In genomic region chr11:102389436-102389835, GRCm38 (mm10) we compare ENCODE assay signal across 6 mouse cellular contexts. TPM values are rescaled to one million over a fixed set of nuclear protein-coding genes. Genes with fewer than 3 reads are reported as not detected.
"Had no signal": no experiment of that assay in that cellular context is flagged by ENCODE, and none has a peak within 500 bp of the region (broad histone marks: within the 10 kb centered on the region; RNA-seq: fewer than 3 reads in every experiment).

No protein-coding gene starts in this region.

RNA-seq across cellular contexts. Expression of gene Rundc3a, which starts 3.8 kb away (rescaled TPM):
- total RNA-seq: megakaryocyte progenitor cell, adult 5-6 weeks; megakaryocyte, adult 5-6 weeks; megakaryocyte-erythroid progenitor cell, adult 5-6 weeks; monocyte, adult 5-6 weeks had no signal

RNA-seq across cellular contexts. Expression of gene Slc4a1, which starts 23.4 kb away (rescaled TPM):
- polyA plus RNA-seq: macrophage, myocyte had no signal

RNA-seq across cellular contexts. Expression of gene Fam171a2, which starts 58.0 kb away (rescaled TPM):
- total RNA-seq: monocyte, adult 5-6 weeks had no signal
- polyA plus RNA-seq: macrophage had no signal
